Mouse (Mus musculus) testis, adult 2 months (tissue): ENCODE results near the gene Bmp8b.

Experiments
- CTCF ChIP-seq: fragments of 200-500 bp; IDR thresholded peaks from 2 replicates; pipeline ENCODE4 v1.5.1; 2012; ENCODE audit warnings: low read depth, mild to moderate bottlenecking, inconsistent platforms, low read length, moderate library complexity; ENCODE audit not compliant: control insufficient read depth, insufficient read depth, insufficient replicate concordance
- POLR2A ChIP-seq: fragments of 200-500 bp; IDR thresholded peaks from 2 replicates; pipeline ENCODE4 v1.6.1; 2012; ENCODE audit warnings: low read depth, mild to moderate bottlenecking, inconsistent platforms, low read length, moderate library complexity; ENCODE audit not compliant: control insufficient read depth

- TF ChIP-seq CTCF (no peak), POLR2A (no peak)
Measured at GRCm38 (mm10) chr4:123137551-123137950, 32.6 kb downstream of the Bmp8b start.
